In genomic region chr5:124605041-124605622, GRCm38 (mm10) we compare ENCODE assay signal across 20 mouse cellular contexts. TPM values are rescaled to one million over a fixed set of nuclear protein-coding genes. Genes with fewer than 3 reads are reported as not detected.
DNase-seq lines count a peak whose midpoint lies in the region; ATAC-seq and TF ChIP-seq lines count a peak whose summit lies in the region.
"Had no signal": no experiment of that assay in that cellular context is flagged by ENCODE, and none has a peak within 500 bp of the region (broad histone marks: within the 10 kb centered on the region; RNA-seq: fewer than 3 reads in every experiment).

No protein-coding gene starts in this region.

- no peak for TF ChIP-seq POLR2A in liver, adult 2 months (IDR thresholded peaks at IDR 0.05; ENCODE audit: extremely low read depth, insufficient read depth, low read length)

- WGBS in liver, adult 2 months: 21% methylated on average over 17 of the region's 17 CpGs
- WGBS in liver, embryonic 14.5 days (ENCODE audit: insufficient replicate concordance): 62% methylated on average over 17 of the region's 17 CpGs
- WGBS in kidney, embryonic 14.5 days: 78% methylated on average over 17 of the region's 17 CpGs

- no peaks in the 10 kb centered on the region for H3K79me2 ChIP-seq in liver, adult 2 months (ENCODE audit: control insufficient read depth, insufficient read depth, low read length)

- no peak overlapping the region for H3K4me2 ChIP-seq in liver, embryonic 14.5 days (ENCODE audit: low read depth)
- no peak overlapping the region for H3K4me2 ChIP-seq in kidney, embryonic 14.5 days (replicated peaks; ENCODE audit: low read depth, low read length)
- H3K4me2 ChIP-seq: embryonic facial prominence, embryonic 15.5 days; heart, embryonic 12.5 days; hindbrain, embryonic 15.5 days had no signal

- no peak for TF ChIP-seq CTCF in E14TG2a.4 (conservative IDR thresholded peaks at IDR 0.05; ENCODE audit: low read length)
- no peak for TF ChIP-seq CTCF in liver, adult 2 months (IDR thresholded peaks at IDR 0.05; ENCODE audit: low read depth, low read length)
- no peak for TF ChIP-seq CTCF in liver, embryonic 14.5 days (IDR thresholded peaks at IDR 0.05; ENCODE audit: low read depth)

- H3K9ac ChIP-seq in liver, adult 2 months (ENCODE audit: low read depth, low read length): no peak overlapping the region
- no peak overlapping the region for H3K9ac ChIP-seq in liver, embryonic 14.5 days (replicated peaks)
- no peak overlapping the region for H3K9ac ChIP-seq in kidney, embryonic 14.5 days (ENCODE audit: low read depth, low read length)
- H3K9ac ChIP-seq: embryonic facial prominence, embryonic 15.5 days; heart, embryonic 12.5 days; hindbrain, embryonic 15.5 days had no signal

- H3K36me3 ChIP-seq in E14TG2a.4 (ENCODE audit: insufficient read depth, low read length): peaks cover 14% of the 10 kb centered on the region; the same call in 1 of the 2 replicates
- no peaks in the 10 kb centered on the region for H3K36me3 ChIP-seq in liver, adult 2 months (ENCODE audit: control insufficient read depth, insufficient read depth, low read length)
- H3K36me3 ChIP-seq in liver, embryonic 14.5 days (replicated peaks; ENCODE audit: control insufficient read depth, insufficient read depth, low read depth): no peaks in the 10 kb centered on the region
- peaks cover 9% of the 10 kb centered on the region; the same call in 1 of the 2 replicates for H3K36me3 ChIP-seq in kidney, embryonic 14.5 days (ENCODE audit: control insufficient read depth, insufficient read depth, low read length)
- H3K36me3 ChIP-seq: heart, embryonic 12.5 days had no signal

- no peak for TF ChIP-seq EP300 in liver, embryonic 14.5 days (IDR thresholded peaks at IDR 0.05; ENCODE audit: low read depth)

- peak; percentile 96 for DNase-seq in liver, adult 2 months (ENCODE audit: extremely low read depth, low read depth, low spot score)
- DNase-seq in liver, embryonic 14.5 days (ENCODE audit: low read depth in 3 of 3, low spot score in 3 of 3): peak in 2 of 3 experiments; percentile 34
- DNase-seq in yolk sac, embryonic 10.5 days (ENCODE audit: low spot score): peak; percentile 78
- DNase-seq in cerebellum, adult 11-12 months: no peak
- DNase-seq: adrenal gland, adult 2 months; adrenal gland, postnatal 25 days; cerebellum, adult 2 months; cerebellum, postnatal 10 days; embryo, embryonic 11 days; gastrocnemius, postnatal 10 days; heart, postnatal 36 days had no signal

- H3K4me1 ChIP-seq in E14TG2a.4 (replicated peaks; ENCODE audit: low read depth, low read length): peaks cover 30% of the 10 kb centered on the region
- 0 out of 2 replicates have a peak, but pooled peaks cover 4% of the 10 kb centered on the region for H3K4me1 ChIP-seq in liver, adult 2 months (ENCODE audit: control insufficient read depth, insufficient read depth, low read length)
- H3K4me1 ChIP-seq in liver, embryonic 14.5 days (replicated peaks; ENCODE audit: control insufficient read depth in 2 of 2, insufficient read depth in 2 of 2, low read length in 1 of 2): 0 out of 4 replicates have a peak, but pooled peaks cover 0 to 4% of the 10 kb centered on the region in 2 experiments
- no peaks in the 10 kb centered on the region for H3K4me1 ChIP-seq in kidney, embryonic 14.5 days (ENCODE audit: control insufficient read depth, insufficient read depth, low read length)
- H3K4me1 ChIP-seq: embryonic facial prominence, embryonic 15.5 days; forebrain, embryonic 10.5 days; heart, embryonic 12.5 days; hindbrain, embryonic 15.5 days had no signal

- H3K27me3 ChIP-seq in E14TG2a.4 (ENCODE audit: insufficient read depth, low read length): no peaks in the 10 kb centered on the region
- H3K27me3 ChIP-seq in liver, adult 2 months (ENCODE audit: control insufficient read depth, insufficient read depth, low read length): no peaks in the 10 kb centered on the region
- H3K27me3 ChIP-seq in liver, embryonic 14.5 days (ENCODE audit: control insufficient read depth, insufficient read depth, low read length): no peaks in the 10 kb centered on the region
- H3K27me3 ChIP-seq in kidney, embryonic 14.5 days (ENCODE audit: control insufficient read depth, insufficient read depth, low read length): no peaks in the 10 kb centered on the region
- H3K27me3 ChIP-seq: CH12.LX; embryonic facial prominence, embryonic 15.5 days; heart, embryonic 12.5 days; hindbrain, embryonic 15.5 days had no signal

- ATAC-seq in liver, embryonic 14.5 days (ENCODE audit: insufficient read depth): peak; percentile 77
- no peak for ATAC-seq in kidney, embryonic 14.5 days (ENCODE audit: low FRiP score, low TSS enrichment)
- ATAC-seq: forebrain, embryonic 14.5 days had no signal

- 0 out of 2 replicates have a peak overlapping the region, but pooled peaks have one; percentile 17 for H3K4me3 ChIP-seq in E14TG2a.4 (replicated peaks; ENCODE audit: low read length)
- no peak overlapping the region for H3K4me3 ChIP-seq in liver, adult 2 months (ENCODE audit: insufficient read depth, low read depth, low read length)
- H3K4me3 ChIP-seq in liver, embryonic 14.5 days (ENCODE audit: insufficient read depth in 1 of 2, low read depth in 2 of 2, low read length in 2 of 2): no peak overlapping the region
- no peak overlapping the region for H3K4me3 ChIP-seq in kidney, embryonic 14.5 days (ENCODE audit: low read length)
- H3K4me3 ChIP-seq: embryonic facial prominence, embryonic 15.5 days; erythroblast, embryonic 14.5 days; forebrain, embryonic 10.5 days; heart, embryonic 12.5 days; hindbrain, embryonic 15.5 days had no signal

- no peaks in the 10 kb centered on the region for H3K9me3 ChIP-seq in E14TG2a.4 (ENCODE audit: low read length)
- H3K9me3 ChIP-seq in liver, embryonic 14.5 days (ENCODE audit: control insufficient read depth, low read length): no peaks in the 10 kb centered on the region
- H3K9me3 ChIP-seq in kidney, embryonic 14.5 days (ENCODE audit: control insufficient read depth, low read length): no peaks in the 10 kb centered on the region
- H3K9me3 ChIP-seq: embryonic facial prominence, embryonic 15.5 days; forebrain, embryonic 10.5 days; heart, embryonic 12.5 days; hindbrain, embryonic 15.5 days had no signal

- H3K27ac ChIP-seq in liver, adult 2 months (replicated peaks; ENCODE audit: insufficient read depth, low read depth, low read length): peak overlapping the region; percentile 75
- no peak overlapping the region for H3K27ac ChIP-seq in liver, embryonic 14.5 days
- H3K27ac ChIP-seq in kidney, embryonic 14.5 days (ENCODE audit: low read depth, low read length): no peak overlapping the region
- H3K27ac ChIP-seq: embryonic facial prominence, embryonic 15.5 days; forebrain, embryonic 10.5 days; hindbrain, embryonic 15.5 days had no signal

RNA-seq across cellular contexts. Expression of gene Atp6v0a2, which starts 23.2 kb away (rescaled TPM):
- 10.8 and 11.7 TPM in 2 replicates for total RNA-seq in liver, adult 2 months (2014; rRNA removed)
- 16.4 and 18.0 TPM in 2 replicates for polyA plus RNA-seq in liver, adult 2 months (2012; rRNA removed)
- polyA plus RNA-seq in liver, embryonic 14.5 days (2012; rRNA removed): 5.3 and 5.6 TPM in 2 replicates
- polyA plus RNA-seq in liver, embryonic 14.5 days (2014; fragmentation: Nextera tagmentation; extraction: Ambion mirVana): 10.3 and 12.9 TPM in 2 replicates
- 28.4 and 51.6 TPM in 2 replicates for polyA plus RNA-seq in kidney, embryonic 14.5 days (2014; fragmentation: Nextera tagmentation; extraction: Ambion mirVana)

RNA-seq across cellular contexts. Expression of gene Gtf2h3, which starts 26.2 kb away (rescaled TPM):
- 11.9 and 12.2 TPM in 2 replicates for total RNA-seq in liver, adult 2 months (2014; rRNA removed)
- polyA plus RNA-seq in liver, adult 2 months (2012; rRNA removed): 21.2 and 23.9 TPM in 2 replicates
- polyA plus RNA-seq in liver, embryonic 14.5 days (2012; rRNA removed): 11.5 and 20.8 TPM in 2 replicates
- polyA plus RNA-seq in liver, embryonic 14.5 days (2014; fragmentation: Nextera tagmentation; extraction: Ambion mirVana): 21.8 and 24.4 TPM in 2 replicates
- 73.7 and 79.8 TPM in 2 replicates for polyA plus RNA-seq in kidney, embryonic 14.5 days (2014; fragmentation: Nextera tagmentation; extraction: Ambion mirVana)

RNA-seq across cellular contexts. Expression of gene Eif2b1, which starts 26.2 kb away (rescaled TPM):
- total RNA-seq in liver, adult 2 months (2014; rRNA removed): 10.5 and 13.0 TPM in 2 replicates
- 12.0 and 13.2 TPM in 2 replicates for polyA plus RNA-seq in liver, adult 2 months (2012; rRNA removed)
- 19.7 and 25.7 TPM in 2 replicates for polyA plus RNA-seq in liver, embryonic 14.5 days (2012; rRNA removed)
- 50.5 and 52.2 TPM in 2 replicates for polyA plus RNA-seq in liver, embryonic 14.5 days (2014; fragmentation: Nextera tagmentation; extraction: Ambion mirVana)
- polyA plus RNA-seq in kidney, embryonic 14.5 days (2014; fragmentation: Nextera tagmentation; extraction: Ambion mirVana): 84.8 and 85.1 TPM in 2 replicates

RNA-seq across cellular contexts. Expression of gene Ddx55, which starts 52.5 kb away (rescaled TPM):
- total RNA-seq in liver, adult 2 months (2014; rRNA removed): 3.0 and 3.8 TPM in 2 replicates
- polyA plus RNA-seq in liver, adult 2 months (2012; rRNA removed): 3.5 and 6.3 TPM in 2 replicates
- polyA plus RNA-seq in liver, embryonic 14.5 days (2012; rRNA removed): 5.2 and 7.1 TPM in 2 replicates
- polyA plus RNA-seq in liver, embryonic 14.5 days (2014; fragmentation: Nextera tagmentation; extraction: Ambion mirVana): 4.7 and 5.4 TPM in 2 replicates
- 14.0 and 17.3 TPM in 2 replicates for polyA plus RNA-seq in kidney, embryonic 14.5 days (2014; fragmentation: Nextera tagmentation; extraction: Ambion mirVana)
